Mouse (Mus musculus) brain, embryonic 14.5 days (tissue): ENCODE measurements around the gene Nrxn3.

ENCODE experiments used
- CTCF ChIP-seq: fragments of 200-500 bp; IDR thresholded peaks from 2 replicates; pipeline ENCODE4 v1.5.1; 2012; ENCODE audit warnings: inconsistent platforms, mild to moderate bottlenecking, moderate library complexity, borderline replicate concordance; ENCODE audit not compliant: insufficient read depth, insufficient read length; ENCODE audit errors: extremely low read depth
- POLR2A ChIP-seq: fragments of 200-500 bp; IDR thresholded peaks from 2 replicates; pipeline ENCODE4 v1.6.1; 2012; ENCODE audit warnings: mild to moderate bottlenecking, inconsistent platforms, borderline replicate concordance; ENCODE audit not compliant: poor library complexity, insufficient read depth, insufficient read length, severe bottlenecking; ENCODE audit errors: extremely low read depth

DNA sequence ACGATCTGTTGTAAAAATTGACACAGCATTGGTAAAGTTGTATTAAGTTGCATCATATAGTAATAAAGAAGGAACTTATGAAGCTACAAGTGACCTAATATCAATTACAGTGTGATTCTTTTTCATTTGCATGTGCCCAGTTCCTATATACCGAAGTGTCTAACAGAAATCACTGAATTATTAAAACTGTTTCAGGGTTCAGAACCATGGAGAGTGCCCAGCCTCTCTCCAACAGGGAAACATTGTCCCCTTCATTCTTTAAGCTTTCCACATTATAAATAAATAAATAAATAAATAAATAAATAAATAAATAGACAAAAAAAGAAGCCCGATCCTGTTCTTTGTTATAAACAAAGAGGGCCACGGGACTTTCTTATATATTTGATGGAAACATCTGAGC, 140.4 kb downstream of the Nrxn3 start:
- no peak for TF ChIP-seq CTCF
- no peak for TF ChIP-seq POLR2A
